Mouse (Mus musculus) CH12.LX (cell line): ENCODE measurements around the gene Ppp1r3c.

ENCODE experiments used
- CTCF ChIP-seq, 2 experiments: IDR thresholded peaks in 1 of 2; conservative IDR thresholded peaks in 1 of 2; 2 replicates each; pipeline ENCODE4 v1.5.1; 2011 to 2012; ENCODE audit warnings: low read depth in 2 of 2, low read length in 2 of 2, improper control_type of control experiment in 1 of 2, inconsistent platforms in 1 of 2, mild to moderate bottlenecking in 1 of 2, moderate library complexity in 1 of 2
- E2F4 ChIP-seq: IDR thresholded peaks from 2 replicates; pipeline ENCODE4 v1.6.1; 2011; ENCODE audit warnings: low read depth, low read length, improper control_type of control experiment; ENCODE audit not compliant: insufficient replicate concordance
- EP300 ChIP-seq: IDR thresholded peaks from 2 replicates; pipeline ENCODE4 v1.6.1; 2011; ENCODE audit warnings: low read length, improper control_type of control experiment
- JUND ChIP-seq: conservative IDR thresholded peaks from 2 replicates; pipeline ENCODE4 v1.6.1; 2011; ENCODE audit warnings: low read depth, low read length, improper control_type of control experiment
- MYC ChIP-seq: IDR thresholded peaks from 2 replicates; pipeline ENCODE4 v1.6.1; 2011; ENCODE audit warnings: low read depth, mild to moderate bottlenecking, improper control_type of control experiment, low read length
- POLR2A ChIP-seq: IDR thresholded peaks from 2 replicates; pipeline ENCODE4 v1.6.1; 2011; ENCODE audit warnings: low read depth, mild to moderate bottlenecking, improper control_type of control experiment, low read length
- POLR2AphosphoS2 ChIP-seq: IDR thresholded peaks from 2 replicates; pipeline ENCODE4 v1.6.1; 2011; ENCODE audit warnings: low read depth, low read length, improper control_type of control experiment
- TBP ChIP-seq: conservative IDR thresholded peaks from 2 replicates; pipeline ENCODE4 v1.6.1; 2011; ENCODE audit warnings: low read depth, low read length, improper control_type of control experiment
- TCF12 ChIP-seq: IDR thresholded peaks from 2 replicates; pipeline ENCODE4 v1.6.1; 2014; ENCODE audit warnings: low read depth, mild to moderate bottlenecking, inconsistent platforms, low read length, improper control_type of control experiment
- ZC3H11A ChIP-seq: IDR thresholded peaks from 2 replicates; pipeline ENCODE4 v1.6.1; 2012; ENCODE audit warnings: low read depth, mild to moderate bottlenecking, inconsistent platforms, low read length, improper control_type of control experiment

- no peak for TF ChIP-seq POLR2A
- no peak for TF ChIP-seq EP300
- TF ChIP-seq TBP: no peak
- TF ChIP-seq JUND: no peak
- TF ChIP-seq ZC3H11A: no peak
- no peak for TF ChIP-seq E2F4
- TF ChIP-seq MYC: no peak
- TF ChIP-seq POLR2AphosphoS2: no peak
- no peak for TF ChIP-seq TCF12
- no peak for TF ChIP-seq CTCF (conservative IDR thresholded peaks at IDR 0.05 in 1 of 2, IDR thresholded peaks at IDR 0.05 in 1 of 2; ENCODE audit: low read depth in 2 of 2, low read length in 2 of 2)
Measured at GRCm38 (mm10) chr19:36728741-36729460, 7.6 kb downstream of the Ppp1r3c start.
